Mouse (Mus musculus) embryo, embryonic 10.5 days (tissue): ENCODE data around the gene Rnf41.

Experiments used
- DNase-seq: peaks from one replicate; pipeline ENCODE4 v3.0.0-alpha.2; 2015; ENCODE audit warnings: low spot score

Gene Rnf41

GRCm38 (mm10) chr10:128411211-128412054 lies at the start of gene Rnf41, which contains the start of gene Nabp2:
Rnf41 (plus strand) TSS chr10:128411657.
Nabp2 (minus strand) TSS chr10:128411492.
- peak; percentile 99 for DNase-seq

- no peak for DNase-seq
Measured at GRCm38 (mm10) chr10:128361836-128362235, 49.6 kb upstream of the Rnf41 start.

- peak; percentile 84 for DNase-seq
Measured at GRCm38 (mm10) chr10:128362568-128362967, 48.9 kb upstream of the Rnf41 start.

DNA sequence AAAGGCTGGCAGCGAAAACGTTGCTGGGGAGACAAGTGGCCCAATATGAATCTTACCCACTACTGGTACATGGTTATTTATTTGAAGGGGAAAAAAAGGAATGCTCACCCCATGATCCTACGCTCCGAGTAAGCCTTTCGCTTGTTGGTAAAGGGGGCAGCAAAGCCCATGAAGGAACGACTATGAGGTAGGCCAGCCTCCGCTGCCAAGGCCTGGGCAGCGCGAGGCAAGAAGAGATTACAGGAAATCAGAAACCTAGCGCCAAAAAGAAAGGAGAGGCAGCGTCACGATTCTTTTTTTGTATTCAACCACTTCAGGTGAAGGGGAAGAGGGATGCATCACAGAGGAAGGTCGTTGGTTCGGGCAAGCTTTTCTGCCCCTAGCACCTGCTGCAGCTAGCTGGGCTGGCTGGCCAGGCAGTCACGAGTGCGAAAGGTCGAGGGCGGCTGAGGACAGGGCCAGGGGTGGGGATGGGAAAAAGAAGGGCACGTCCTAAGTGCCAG lies 43.5 kb upstream of the Rnf41 start:
- DNase-seq: no peak

GRCm38 (mm10) chr10:128368402-128369217 lies 42.8 kb upstream of the Rnf41 start, which contains the start of gene Coq10a:
Coq10a (minus strand) TSS chr10:128368997.
- peak; percentile 92 for DNase-seq

DNA sequence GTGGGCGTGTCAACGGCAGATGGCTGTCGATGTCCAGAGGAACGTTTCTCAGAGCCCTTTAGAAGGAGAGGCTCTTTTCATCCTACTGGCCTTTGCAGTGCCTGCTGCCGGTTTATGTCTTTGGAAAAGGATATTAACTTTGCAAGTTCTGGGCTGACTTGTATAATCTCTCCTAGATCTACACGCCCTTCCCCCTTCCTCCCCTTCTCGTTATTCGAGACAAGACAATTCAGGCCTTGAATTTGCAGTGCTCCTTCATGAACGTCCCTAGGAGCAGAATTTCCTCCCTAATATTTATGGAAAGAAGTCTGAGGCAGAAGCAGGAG lies 42.3 kb upstream of the Rnf41 start:
- DNase-seq: no peak

GRCm38 (mm10) chr10:128369599-128369998 lies 41.9 kb upstream of the Rnf41 start:
- no peak for DNase-seq

DNA sequence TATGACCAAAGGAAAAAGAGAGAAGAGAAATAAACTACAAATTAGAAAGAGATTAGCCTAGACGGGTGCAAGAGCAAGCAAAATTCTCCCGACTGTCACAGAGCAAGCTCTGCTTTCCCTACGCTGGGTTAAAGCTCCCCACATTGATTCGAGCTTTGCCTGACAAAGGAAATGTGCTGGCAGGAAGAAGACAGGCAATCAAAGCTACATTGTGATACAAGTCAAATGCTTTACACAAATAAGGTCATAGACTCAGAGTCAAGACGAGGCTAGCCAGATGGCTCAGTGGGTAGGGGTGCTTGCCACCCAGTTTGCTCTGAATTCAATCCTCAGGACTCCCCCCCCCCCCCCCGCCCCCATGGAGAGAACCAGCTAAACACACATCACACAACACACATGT lies 41.4 kb upstream of the Rnf41 start:
- DNase-seq: no peak

GRCm38 (mm10) chr10:128370601-128371000 lies 40.9 kb upstream of the Rnf41 start:
- no peak for DNase-seq

DNA sequence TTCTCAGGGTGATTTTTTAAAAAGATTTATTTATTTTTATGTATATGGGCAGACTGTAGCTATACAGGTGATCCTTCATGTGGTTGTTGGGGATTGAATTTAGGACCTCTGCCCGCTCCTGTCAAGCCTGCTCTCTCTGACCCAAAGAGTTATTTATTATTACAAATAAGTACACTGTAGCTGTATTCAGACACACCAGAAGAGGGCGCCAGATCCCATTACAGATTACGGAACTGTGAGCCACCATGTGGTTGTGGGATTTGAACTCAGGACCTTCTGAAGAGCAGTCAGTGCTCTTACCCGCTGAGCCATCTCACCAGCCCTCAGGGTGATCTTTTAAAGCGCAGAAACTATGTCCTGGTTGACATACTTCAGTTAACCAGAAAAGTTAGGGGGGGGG lies 39.3 kb upstream of the Rnf41 start:
- DNase-seq: no peak

- no peak for DNase-seq
Measured at GRCm38 (mm10) chr10:128372989-128373748, 38.3 kb upstream of the Rnf41 start.

- no peak for DNase-seq
Measured at GRCm38 (mm10) chr10:128374393-128374792, 37.1 kb upstream of the Rnf41 start.

- no peak for DNase-seq
Measured at GRCm38 (mm10) chr10:128376099-128376454, 35.4 kb upstream of the Rnf41 start.

DNA sequence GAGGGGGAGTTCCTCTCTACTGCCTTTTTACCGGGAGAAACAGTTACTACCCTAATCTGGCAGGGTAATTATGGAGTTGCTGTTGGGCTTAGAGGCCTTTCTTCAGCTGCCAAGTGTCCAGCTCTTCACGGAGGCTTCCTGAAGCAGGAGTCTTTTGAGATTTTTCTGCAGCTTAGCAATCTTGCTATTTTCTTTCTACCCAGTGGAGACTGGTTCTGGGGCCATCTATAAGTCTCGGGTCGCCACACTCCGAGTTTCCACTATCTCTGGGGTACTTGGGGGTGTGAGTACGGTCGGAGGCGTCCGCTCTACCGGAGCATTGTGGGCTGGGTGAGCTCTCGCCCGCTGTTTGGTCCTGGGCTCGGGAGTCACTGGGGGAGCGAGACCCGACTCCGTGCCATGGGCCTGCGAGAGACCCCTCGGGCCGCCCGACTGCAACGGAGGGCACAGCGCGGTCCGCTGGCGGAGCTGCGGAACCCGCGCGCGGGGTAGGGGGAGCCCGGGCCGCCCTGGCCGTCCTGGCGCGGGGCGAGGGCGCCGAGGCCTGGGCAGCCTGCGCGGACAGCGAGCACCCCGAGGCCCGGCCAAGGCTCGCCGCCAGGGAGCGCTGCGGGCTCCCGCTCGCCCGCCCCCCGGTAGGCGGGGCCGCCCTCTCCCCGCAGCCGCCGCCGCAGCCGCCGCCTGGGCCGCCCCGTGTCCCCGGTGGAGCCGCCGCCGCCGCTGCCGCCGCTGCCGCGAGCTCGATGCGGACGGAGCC lies 34.8 kb upstream of the Rnf41 start, which contains the start of gene Ankrd52:
Gene Ankrd52 (plus strand): TSS at position 661 of the 757 bp plus-strand sequence.
- peak; percentile 85 for DNase-seq

DNA sequence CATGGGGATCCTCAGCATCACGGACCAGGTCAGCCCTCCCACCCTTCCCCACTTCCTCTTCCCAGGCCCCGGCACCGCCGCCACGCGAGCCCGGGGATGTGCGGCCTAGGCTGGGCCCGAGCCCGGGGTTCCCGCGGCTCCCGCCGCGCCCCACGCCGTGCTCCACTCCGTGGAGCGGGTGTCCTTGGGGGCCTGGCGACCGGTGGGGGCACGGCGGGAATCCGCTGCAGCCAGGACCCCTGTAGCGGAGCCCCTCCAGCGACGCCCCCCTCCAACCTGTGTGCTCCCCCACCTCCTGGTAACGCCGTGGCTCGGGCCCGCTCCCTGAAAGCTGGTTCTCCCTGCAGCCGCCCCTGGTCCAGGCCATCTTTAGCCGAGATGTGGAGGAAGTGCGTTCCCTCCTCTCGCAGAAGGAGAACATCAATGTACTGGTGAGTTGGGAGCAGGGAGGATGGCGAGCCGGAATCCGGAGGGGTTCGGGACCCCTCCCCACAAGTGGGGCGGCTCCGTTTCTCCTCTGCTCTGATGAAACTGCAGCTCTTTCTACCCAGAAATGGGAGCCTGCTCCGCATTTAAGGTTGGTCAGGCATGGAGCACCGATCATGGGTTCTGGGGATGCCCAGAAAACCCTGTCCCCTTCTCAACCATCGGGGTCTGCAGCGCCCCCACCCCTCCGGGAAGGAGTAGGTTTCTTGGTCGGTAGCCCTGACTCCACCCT lies 34.1 kb upstream of the Rnf41 start:
- peak; percentile 83 for DNase-seq

DNA sequence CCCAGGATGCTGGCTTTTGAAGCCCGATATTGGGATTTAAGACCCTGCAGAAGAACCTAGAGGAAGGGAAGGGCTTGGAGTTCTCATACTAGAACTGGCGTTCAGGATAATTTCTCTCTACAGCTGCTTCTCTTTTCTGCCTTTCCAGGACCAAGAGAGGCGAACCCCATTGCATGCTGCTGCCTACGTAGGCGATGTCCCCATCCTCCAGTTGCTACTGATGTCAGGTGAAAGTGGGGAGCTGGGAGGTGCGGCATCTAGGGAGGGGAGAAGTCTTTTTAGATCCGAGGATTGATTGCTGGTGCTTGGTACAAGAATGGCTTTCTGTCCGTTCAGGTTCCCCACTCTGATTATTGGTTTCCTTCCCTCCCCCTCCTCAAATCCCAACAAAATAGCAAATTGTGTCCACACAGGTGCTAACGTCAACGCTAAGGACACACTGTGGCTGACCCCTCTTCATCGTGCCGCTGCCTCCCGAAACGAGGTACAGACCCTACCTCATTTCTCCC lies 33.5 kb upstream of the Rnf41 start:
- no peak for DNase-seq

GRCm38 (mm10) chr10:128378462-128378861 lies 33.0 kb upstream of the Rnf41 start:
- no peak for DNase-seq

GRCm38 (mm10) chr10:128379260-128379659 lies 32.2 kb upstream of the Rnf41 start:
- no peak for DNase-seq

DNA sequence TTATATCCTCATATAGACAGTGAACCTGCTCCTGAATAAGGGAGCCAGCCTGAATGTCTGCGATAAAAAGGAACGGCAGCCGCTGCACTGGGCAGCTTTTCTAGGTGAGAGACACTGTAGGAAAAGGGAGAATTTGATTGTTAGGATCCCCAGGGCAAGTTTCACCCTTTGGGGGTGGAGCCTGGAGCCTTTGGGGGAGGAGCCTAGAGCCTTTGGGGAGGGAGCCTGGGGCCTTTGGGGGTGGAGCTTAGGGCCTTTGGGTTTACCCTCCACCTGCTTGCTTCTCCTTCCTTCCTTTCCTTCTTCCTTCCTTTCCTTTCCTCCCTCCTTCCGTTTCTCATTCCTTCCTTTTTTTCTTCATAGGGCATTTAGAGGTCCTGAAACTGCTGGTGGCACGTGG lies 30.9 kb upstream of the Rnf41 start:
- no peak for DNase-seq

DNA sequence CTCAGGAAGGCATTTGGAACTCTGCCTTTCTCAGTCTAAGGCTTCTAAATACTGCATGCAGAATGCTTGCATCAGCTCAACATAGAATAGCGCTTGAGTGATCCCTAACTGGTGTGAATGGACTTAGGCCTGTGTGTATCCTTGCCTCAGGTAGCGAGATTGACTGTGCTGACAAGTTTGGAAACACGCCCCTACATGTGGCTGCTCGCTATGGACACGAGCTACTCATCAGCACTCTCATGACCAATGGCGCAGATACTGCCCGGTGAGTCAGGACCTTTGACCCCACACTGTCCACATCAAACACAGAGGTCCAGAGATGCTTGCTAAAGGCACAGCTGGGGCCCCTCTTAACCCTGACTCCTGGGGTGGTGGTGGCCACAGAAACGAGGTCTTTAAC lies 29.0 kb upstream of the Rnf41 start:
- no peak for DNase-seq

DNA sequence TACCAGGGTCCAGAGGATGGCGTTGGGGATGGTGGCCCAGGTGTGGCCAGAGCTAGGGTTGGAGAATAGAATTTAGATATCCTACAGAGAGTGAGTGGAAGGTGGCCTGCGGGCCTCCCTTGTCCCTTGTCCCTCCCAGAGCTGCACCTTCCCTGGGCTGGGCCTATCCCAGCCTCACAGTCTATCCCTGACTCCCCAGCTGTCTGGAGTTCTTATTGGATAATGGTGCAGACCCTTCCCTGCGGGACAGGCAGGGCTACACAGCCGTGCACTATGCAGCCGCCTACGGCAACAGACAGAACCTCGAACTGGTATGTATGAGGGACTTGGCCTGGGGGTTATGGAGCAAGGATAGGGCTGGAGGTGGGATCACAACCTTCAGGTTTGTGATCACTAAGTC lies 25.6 kb upstream of the Rnf41 start:
- DNase-seq: no peak
